Mouse (Mus musculus) stomach, postnatal 0 days (tissue): ENCODE measurements at regions not wholly inside any gene's neighbourhood (a gene's known extent, or its start where the extent isn't known, plus 50 kb on each side); places are given as distances from the start of the nearest gene placed in this dataset.

Experiments used
- CTCF ChIP-seq: IDR thresholded peaks from 2 replicates; pipeline ENCODE4 v1.5.1; 2016; ENCODE audit warnings: antibody characterized with exemption, low read depth, mild to moderate bottlenecking, moderate library complexity
- EP300 ChIP-seq: optimal IDR thresholded peaks from 2 replicates; pipeline ENCODE3; 2016; ENCODE audit warnings: antibody characterized with exemption

- TF ChIP-seq CTCF, result no peak
- no peak for TF ChIP-seq EP300
Measured at GRCm38 (mm10) chr1:65757951-65758350, 168.4 kb upstream of the Crygf start.
